Mouse (Mus musculus): ENCODE data around the gene Gch1.

- TF ChIP-seq EP300 (IDR thresholded peaks at IDR 0.05) (no peak), CTCF (IDR thresholded peaks at IDR 0.05) (no peak)
Measured at GRCm38 (mm10) chr14:47213305-47213704, 24.1 kb upstream of the Gch1 start.
